Mouse (Mus musculus): ENCODE measurements around the gene Cacng8.

Gene Cacng8

DNA sequence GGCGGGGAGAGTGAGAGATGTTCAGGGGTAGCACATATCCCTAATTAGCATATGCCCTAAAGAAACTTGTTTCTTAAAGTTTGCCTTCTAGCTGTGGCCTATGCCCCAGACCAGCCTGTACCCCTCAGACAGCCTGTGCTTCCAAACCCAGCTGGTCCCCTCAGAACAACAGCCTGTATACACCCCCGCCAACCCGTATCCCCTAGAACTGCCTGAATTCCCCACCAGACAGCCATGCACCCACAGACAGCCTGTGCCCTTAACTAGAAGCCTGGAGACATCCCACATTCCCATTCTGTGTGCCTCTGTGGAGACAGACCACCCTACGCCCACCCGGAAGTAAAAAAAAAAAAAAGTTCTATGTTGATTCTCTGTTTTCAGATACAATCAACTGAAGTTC is 34.7 kb downstream of the Cacng8 start:
- DNase-seq (ENCODE audit: low read depth in 1 of 2, low spot score in 2 of 2): no peak

DNA sequence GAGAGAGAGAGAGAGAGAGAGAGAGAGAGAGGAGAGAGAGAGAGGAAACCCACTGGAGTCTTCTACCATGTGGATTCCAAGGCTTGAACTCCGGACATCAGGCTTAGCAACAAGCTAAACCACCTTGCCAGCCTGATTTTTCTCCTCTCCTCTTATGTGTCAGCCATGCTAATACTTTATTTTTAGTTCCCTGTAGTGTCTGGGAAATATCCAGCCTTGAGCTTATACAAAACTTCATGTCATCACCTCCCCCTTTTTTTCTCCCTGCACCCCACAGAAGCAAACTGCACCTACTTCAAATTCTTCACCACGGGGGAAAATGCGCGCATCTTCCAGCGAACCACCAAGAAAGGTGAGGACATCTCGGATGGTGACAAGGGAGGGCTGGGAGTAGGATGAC is 39.7 kb downstream of the Cacng8 start:
- no peak for DNase-seq (ENCODE audit: low read depth in 1 of 2, low spot score in 2 of 2)

DNA sequence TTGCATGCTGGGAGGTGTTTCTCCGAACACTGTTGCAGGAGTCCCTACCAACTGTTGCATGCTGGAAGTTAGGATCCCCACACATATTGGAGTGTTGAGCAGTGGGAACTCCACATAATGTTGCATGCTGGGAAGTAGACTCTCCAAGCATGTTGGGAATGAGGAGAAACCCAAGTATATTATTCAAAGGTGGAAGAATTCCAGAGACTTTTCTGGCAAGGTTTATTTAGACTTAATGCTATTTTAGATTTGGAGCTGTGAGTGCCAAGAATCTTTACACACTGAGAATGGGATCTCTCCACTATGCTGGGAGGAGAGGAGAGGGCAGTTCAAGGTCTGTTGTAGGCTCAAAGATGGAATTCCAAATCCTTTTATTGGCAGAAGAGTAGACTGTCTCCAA is 41.6 kb downstream of the Cacng8 start:
- DNase-seq (ENCODE audit: low read depth in 1 of 2, low spot score in 2 of 2): no peak

DNA sequence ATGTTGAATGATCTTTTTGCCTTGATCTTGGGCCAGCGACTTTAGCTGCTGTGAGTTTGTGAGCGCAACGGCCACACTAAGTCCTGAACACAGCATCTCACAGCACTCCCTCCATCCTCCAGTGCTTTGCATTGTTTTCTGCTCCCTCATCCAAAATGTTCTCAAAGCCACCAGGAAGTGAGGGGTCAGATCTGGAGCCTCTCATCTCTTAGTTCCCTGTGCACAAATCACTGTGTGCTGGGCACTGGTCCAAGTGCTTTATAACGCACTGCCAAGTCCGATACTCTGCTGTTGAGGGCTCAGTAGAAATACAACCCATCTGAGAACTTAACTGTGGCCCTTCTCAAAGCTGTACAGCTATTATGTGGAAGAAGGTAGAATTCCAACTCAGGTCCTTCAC is 47.5 kb downstream of the Cacng8 start:
- DNase-seq (ENCODE audit: low read depth in 1 of 2, low spot score in 2 of 2): no peak

DNA sequence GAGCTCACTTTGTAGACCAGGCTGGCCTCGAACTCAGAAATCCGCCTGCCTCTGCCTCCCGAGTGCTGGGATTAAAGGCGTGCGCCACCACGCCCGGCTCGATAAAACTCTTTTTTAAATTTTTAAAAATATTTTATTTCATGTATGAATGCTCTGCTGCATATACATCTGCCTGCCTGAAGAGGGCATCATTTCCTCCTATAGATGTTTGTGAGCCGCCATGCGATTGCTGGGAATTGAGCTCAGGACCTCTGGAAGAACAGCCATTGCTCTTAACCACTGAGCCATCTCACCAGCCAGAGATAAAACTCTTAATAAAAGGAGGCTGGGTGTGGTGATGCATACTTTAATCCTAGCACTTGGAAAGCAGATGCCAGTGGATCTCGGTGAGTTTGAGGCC is 49.5 kb downstream of the Cacng8 start:
- no peak for DNase-seq (ENCODE audit: low read depth in 1 of 2, low spot score in 2 of 2)

DNA sequence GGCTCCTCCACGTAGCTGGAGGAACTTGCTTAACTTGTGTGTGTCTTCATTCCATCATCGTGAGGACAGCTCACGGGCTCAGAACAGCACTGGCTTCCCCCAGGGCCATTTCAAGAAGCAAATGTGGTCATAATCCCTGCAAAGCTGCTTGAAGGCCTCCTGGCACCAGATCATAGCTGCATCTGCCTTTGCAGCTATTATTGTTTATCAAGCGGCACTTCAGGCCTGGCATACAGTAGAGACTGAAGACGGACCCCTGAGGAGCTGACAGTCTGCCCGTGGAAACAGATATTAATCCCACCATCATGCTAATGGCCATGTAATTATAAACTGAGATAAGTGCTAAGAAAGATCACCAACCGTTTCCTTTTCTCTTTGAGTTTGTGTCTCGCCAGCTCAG is 50.0 kb downstream of the Cacng8 start:
- no peak for DNase-seq (ENCODE audit: low read depth in 1 of 2, low spot score in 2 of 2)

DNA sequence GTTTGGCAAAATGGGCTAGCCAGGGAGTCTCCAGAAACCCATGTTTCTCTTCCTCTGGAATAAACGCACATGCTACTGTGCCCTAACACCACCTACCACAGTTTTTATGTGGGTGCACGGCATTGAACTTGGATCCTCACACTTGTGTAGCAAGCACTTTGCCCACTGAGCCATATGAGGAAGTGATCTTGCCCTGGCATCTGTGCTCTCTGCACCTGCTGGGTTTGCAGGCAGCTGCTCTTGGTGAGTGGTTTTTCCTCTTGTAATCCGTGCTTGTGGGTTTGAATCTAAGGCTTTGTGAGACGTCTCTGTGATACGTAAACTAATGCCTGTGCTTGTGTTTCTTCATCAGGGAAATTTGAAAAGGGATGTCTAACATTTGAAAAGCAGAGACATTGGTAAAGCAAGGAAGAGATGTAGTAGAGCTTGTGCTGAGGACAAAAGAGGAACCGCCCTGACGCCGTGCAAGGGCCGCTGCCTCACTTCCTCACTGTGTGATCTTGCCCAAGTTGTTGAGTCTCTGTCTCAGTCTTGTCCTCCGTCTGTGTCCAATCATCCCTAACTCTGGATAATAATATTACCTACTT is 52.1 kb downstream of the Cacng8 start:
- peak; percentile 54 to 58 for DNase-seq (ENCODE audit: low read depth in 1 of 2, low spot score in 2 of 2)

DNA sequence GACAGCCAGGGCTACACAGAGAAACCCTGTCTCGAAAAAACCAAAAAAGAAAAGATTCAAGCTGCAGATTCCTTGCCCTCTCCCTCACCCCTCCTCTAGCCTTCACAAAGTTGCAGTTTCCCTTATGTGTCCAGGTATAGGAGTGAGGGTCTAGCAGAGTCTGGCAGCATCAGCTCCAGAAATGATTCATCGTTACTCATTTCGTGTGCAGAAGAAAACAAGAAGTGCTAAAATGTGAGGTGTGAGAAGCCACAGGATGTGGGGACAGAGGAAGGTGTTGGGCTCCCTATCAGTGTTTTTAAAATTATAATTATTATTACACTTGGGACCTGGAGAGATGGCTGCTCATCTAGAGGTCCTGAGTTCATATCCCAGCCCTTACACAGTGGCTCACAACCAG is 54.2 kb downstream of the Cacng8 start:
- DNase-seq (ENCODE audit: low read depth in 1 of 2, low spot score in 2 of 2): no peak

DNA sequence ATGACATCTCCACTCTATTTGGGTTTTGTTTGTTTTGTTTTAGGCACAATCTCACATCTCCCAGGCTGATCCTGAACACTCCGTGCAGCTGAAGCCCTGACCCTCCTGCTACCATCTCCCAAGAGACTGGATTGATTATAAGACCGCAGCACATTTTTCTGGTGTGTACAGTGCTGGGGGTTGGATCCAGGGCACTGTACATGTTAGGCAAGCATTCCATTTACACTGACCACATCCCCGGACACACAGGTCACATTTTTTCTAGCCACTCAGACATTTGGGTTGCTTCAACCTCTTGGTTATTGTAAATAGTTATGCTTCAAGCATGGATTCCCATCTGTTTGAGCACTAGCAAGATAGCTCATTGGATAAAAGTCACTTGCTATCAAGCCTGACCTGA is 56.1 kb downstream of the Cacng8 start:
- DNase-seq (ENCODE audit: low read depth in 1 of 2, low spot score in 2 of 2): no peak

DNA sequence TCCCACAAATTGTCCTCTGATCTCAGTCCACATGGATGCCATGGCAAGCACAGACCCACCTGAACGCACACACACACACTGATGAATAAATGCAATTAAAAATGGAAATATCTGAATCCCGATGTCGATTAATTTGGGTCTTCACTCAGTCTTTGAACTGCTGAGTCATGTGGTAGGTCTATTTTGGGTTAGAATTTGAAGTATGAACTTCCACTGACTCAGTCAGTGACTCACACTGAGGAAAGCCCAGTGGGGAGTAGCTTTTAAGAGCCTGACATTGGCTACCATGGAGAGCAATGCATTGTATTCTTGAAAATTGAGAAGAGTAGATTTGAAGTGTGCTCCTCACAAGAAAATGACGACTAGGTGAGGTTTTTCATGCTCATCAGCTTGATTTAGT is 56.5 kb downstream of the Cacng8 start:
- DNase-seq (ENCODE audit: low read depth in 1 of 2, low spot score in 2 of 2): no peak

DNA sequence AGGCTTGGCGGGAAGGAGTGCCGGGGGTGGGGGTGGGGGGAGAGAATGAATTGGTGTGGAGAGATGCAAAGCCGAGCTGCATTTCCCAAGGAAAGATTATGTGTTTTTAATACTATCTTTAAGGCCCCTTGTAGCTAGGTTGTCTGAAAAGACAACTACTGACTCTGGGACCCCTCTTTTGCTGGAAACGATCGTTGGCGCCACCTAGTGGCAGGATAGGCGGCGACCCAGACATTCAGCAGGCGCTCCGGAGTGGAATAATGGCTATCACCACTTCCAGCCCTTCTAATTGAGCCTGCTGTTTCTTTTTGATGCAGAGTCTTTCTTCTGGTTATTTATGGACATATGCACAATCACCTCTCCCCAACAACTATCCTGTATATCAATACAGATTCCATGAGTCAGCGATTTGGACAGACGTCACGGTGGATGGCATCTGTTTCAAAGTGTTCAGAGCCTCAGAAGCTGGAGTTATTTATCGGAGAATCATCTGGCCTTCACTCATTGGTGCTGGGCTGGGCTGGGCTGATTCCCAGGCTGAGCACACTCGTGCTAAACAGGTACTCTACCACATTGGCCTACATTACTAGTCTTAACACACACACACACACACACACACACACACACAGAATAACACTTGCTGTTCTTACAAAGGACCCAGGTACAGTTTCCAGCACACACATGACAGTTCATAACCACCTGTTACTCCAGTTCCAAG is 58.4 kb downstream of the Cacng8 start:
- peak in 1 of 2 experiments; percentile 18 for DNase-seq (ENCODE audit: low read depth in 1 of 2, low spot score in 2 of 2)

DNA sequence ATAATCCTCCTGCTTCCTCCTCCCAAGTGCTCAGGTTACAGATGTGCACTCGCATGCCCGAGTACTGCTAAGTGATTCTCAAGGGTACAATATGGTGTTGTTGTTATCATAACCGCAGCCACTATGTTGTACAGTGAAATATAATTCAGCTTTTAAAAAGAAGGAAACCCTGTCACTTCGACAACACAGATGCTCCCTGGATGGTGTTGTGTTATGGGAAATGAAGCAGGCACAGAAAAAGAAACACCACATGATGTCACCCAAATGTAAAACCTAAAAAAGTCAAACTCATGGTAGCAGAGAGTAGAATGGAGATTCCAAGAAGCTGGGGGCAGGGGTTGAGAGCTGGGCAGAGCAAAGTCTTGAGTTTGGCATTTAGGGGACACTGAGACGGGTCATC is 60.2 kb downstream of the Cacng8 start:
- no peak for DNase-seq (ENCODE audit: low read depth in 1 of 2, low spot score in 2 of 2)

DNA sequence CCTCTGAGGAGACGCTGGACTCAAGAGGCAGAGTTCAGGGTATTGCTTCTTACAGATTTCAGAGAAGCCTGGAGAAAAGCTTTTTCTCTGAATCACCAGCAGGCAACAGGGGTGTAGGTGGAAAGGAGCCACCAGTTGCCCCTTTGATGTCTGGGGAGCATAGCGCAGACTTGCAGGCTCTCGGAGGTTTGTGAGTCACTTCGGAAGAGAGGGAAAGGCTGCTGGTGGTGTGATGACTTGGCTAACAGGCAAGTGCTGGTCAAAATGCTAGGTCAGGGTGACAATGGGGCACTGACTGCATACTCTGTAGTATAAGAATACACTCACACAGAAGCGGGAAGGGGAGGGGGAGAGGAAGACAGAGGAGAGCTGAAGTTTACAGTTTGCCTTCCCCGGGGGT is 60.7 kb downstream of the Cacng8 start:
- no peak for DNase-seq (ENCODE audit: low read depth in 1 of 2, low spot score in 2 of 2)

DNA sequence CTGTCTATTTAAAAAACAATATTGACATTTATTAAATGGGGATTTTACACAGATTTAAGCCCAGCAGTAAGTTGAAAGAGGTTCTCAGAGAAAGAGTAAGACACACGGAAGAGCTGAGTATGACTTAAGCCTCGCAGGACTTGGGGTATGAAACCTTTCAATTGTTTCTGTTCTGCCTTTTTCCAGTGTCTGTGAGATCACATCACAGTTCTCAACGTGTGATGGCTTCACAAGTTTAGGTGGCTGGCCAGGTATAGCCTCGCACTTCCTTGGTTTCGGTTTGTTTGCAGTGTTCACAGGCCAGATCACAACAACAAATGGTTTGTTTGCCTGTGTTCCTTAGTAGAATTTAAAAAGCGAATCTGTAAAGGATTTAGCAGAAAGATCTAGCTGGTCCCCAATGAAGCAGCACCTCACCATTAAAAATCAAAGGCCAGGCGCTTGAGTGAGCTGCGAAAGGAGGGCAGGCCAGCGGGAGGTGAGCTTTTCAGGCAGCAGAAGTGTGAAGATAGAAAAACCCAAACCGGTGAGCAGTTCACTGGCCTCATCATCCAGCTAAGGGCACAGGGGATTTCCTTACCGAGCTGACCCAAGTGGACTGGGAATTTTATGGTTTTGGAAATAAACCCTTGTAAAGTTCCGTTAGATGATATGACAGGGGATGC is 62.5 kb downstream of the Cacng8 start:
- no peak for DNase-seq (ENCODE audit: low read depth in 1 of 2, low spot score in 2 of 2)

DNA sequence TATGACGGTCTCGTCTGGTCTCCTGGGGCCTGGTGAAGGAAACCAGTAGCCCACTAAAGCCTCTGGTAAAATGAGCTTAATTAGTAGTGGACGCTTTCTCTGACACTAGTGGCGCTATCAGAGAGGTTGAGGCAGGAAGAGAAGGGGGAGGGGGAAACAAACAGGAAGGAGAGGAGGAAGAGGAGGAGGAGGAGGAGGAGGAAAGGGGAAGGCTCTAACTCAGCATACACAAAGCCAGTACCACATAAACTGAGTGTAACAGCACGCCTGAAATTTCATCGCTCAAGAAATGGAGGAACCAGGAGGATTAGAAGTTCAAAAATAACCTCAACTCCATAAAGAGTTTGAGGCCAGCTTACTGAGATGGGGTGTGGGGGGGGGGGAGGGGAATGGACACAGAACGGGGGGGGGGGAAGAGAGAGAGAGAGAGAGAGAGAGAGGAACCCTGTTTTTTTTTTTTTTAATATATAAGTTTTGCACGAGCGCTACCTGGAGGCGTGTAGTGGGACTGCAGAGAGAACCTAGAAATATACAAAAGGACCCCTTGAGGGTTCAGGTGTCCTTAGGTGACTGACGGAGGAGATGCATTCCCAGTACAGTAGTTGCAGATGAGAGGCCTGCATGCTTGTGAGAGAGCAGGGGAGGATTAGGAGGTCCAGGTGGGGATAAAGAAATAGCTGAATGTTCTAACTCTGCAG is 63.2 kb downstream of the Cacng8 start:
- no peak for DNase-seq (ENCODE audit: low read depth in 1 of 2, low spot score in 2 of 2)

DNA sequence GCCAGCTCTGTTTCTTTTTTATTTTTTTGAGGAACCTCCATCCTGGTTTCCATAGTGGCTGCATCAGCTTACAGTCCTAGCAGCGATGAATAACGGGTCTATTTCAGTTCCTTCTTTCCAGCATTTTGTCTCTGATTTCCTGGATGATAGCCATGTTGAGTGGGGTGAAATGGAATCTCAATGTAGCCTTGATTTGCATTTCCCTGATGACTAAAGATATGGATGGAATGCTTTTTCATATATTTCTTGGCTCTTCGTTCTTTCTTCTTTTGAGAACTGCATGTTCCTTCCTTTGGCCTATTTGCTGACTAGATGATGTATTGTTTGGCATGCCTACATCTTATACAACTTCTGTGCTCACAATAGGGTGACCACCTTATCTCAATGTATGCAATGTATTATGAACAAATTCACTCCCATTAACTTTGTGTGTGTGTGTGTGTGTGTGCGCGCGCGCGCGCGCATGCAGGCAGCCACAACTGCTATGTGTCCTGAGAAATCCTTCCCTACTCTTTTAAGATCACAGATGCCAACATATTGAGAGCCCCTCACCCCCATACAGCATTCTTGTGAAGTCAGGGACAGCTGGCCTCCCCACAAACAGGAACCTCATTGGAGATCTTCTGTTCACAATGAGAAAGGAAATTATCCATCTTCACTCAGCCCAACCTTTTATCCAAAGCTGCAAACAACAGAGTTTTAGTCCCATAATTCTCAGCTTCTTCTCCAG is 66.8 kb downstream of the Cacng8 start:
- no peak for DNase-seq (ENCODE audit: low read depth in 1 of 2, low spot score in 2 of 2)

DNA sequence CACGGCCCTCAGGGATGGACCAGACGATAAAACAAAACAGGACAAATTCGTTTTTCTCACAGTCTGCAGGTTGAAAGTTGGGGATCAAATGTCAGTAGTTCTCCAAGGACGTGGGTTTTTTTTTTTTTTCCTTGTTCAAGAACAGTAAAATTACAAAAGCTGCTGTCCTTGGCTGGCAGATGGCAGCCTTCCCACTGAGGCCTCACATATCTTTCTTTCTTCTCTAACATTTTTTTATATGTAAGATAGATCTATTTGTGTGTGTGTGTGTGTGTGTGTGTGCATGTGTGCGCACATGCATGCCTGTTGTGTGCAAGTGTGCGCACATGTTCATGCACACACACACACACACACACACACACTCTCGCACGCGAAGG is 67.3 kb downstream of the Cacng8 start:
- no peak for DNase-seq (ENCODE audit: low read depth in 1 of 2, low spot score in 2 of 2)

DNA sequence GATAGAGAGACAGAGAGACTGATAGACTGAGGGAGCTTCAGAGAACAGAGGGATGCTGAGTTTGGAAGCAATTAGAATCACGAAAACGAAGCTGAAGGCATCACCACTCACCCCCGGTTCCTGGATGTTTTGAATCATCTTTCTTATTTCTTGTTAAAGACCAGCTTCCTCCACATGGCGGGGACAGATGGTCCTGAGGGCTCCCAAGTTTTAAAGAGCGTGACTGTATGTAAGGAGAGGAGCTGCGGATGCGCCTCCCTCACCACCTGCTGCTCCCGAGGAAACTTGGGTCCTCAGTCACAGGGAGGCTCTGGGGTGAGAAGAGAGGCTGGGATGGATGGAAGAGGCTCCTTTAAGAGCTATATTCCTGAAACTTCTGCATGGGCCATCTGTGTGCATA is 69.8 kb downstream of the Cacng8 start:
- no peak for DNase-seq (ENCODE audit: low read depth in 1 of 2, low spot score in 2 of 2)

DNA sequence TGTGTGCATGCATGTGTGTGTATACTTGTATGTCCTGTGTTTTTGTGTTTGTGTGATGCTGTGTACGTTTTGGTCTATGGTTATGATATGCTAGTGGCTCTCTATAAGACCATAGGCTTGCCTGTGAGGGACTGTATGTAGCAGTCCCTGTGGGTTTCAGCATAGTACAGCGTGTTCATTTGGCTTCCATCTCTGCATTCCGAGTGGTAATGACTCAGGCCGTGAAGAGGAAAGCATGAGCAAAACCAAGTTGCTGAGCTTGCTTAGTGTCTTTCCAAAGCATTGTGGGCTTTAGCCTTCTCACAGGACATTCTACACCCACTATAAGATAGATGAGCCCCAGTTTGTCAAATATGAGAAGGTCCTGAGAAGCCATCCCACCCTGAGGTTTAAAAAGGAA is 72.8 kb downstream of the Cacng8 start:
- DNase-seq (ENCODE audit: low read depth in 1 of 2, low spot score in 2 of 2): no peak

All from monocyte, adult 2 months (primary cell).